Mouse (Mus musculus): ENCODE data around the gene Mical2. TPM values are rescaled to one million over a fixed set of nuclear protein-coding genes. Genes with fewer than 3 reads are reported as not detected.
A peak's percentile ranks its signal among the peaks of the same experiment; 100 is the strongest.

Mical2 gene
- polyA plus RNA-seq, 1 experiment from 2014 or later: 4.0 TPM

GRCm38 (mm10) chr7:112320052-112320730, 94.5 kb downstream of the Mical2 start:
- no peak overlapping the region for H3K27ac ChIP-seq
- no peaks in the 10 kb centered on the region for H3K36me3 ChIP-seq (ENCODE audit: inconsistent target)
- H3K79me2 ChIP-seq (ENCODE audit: inconsistent target): no peaks in the 10 kb centered on the region
- H3K4me3 ChIP-seq (ENCODE audit: inconsistent target): no peak overlapping the region
- 100% methylated on average over 3 of the region's 3 CpGs for WGBS (ENCODE audit: missing documents)

DNA sequence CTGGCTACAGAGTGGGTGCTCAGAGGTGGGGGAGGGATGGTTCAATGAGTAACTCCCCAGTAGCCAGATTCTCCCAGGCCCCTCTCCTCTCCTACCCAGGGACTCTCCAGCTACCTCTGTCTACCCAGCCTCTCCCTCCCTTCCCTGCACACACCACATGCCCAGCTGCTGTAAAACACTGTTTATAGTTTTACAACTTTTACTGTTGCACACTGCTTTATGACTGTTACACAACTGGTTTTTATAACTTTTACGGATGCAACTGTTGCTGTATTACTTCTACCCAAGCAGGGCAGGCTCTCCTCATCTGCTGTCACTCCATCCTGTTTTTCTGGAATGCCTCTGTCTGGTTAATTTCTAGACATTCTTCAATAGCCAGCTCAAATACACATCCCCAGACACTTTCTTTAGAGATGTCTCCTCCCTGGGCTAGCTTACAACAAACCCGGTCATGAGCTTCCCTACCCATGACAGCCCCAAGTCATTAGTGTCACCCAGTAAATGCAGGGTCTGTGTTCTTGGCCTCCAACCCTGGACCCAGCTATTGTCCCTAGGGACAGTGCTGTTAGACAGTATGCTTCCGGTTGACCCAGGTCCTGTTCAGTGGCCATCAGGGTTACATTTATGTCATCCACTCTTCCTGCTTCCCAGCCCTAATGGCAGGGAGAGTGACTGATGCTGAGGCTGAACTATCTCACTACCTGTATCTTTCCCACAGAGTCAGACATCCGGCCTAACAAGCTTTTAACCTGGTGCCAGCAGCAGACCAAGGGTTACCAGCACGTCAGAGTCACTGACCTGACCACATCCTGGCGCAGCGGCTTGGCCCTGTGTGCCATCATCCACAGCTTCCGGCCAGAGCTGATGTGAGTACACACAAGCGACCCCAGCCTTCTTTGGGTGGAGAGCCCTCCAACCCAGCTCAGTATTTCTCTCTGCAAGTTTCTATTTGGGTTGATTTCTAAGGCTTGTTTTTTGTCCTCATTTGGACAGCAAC, 96.4 kb downstream of the Mical2 start:
- WGBS (ENCODE audit: missing documents): 46% methylated on average over 9 of the region's 9 CpGs
- H3K4me3 ChIP-seq (ENCODE audit: inconsistent target): no peak overlapping the region
- H3K36me3 ChIP-seq (ENCODE audit: inconsistent target): no peaks in the 10 kb centered on the region
- no peaks in the 10 kb centered on the region for H3K79me2 ChIP-seq (ENCODE audit: inconsistent target)
- no peak overlapping the region for H3K27ac ChIP-seq

DNA sequence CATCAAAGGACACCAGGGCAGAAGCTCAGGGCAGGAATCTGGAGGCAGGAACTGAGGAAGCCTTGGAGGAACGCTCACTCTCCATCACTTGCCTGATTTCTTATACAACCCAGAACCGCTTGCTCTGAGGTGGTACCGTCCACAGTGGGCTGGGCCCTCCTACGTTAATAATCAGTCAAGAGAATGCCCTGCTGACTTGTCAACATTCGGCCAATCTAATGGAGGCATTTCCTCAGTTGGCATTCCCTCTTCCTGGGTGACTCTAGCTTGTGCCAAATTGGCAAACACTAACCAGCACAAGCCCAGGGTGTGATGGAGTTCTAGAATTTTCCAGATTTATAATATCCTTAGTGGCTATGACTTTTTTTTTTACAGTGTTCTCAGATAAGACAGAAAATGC, 98.9 kb downstream of the Mical2 start:
- 98% methylated on average over 5 of the region's 5 CpGs for WGBS (ENCODE audit: missing documents)
- no peaks in the 10 kb centered on the region for H3K36me3 ChIP-seq (ENCODE audit: inconsistent target)
- H3K27ac ChIP-seq: no peak overlapping the region

DNA sequence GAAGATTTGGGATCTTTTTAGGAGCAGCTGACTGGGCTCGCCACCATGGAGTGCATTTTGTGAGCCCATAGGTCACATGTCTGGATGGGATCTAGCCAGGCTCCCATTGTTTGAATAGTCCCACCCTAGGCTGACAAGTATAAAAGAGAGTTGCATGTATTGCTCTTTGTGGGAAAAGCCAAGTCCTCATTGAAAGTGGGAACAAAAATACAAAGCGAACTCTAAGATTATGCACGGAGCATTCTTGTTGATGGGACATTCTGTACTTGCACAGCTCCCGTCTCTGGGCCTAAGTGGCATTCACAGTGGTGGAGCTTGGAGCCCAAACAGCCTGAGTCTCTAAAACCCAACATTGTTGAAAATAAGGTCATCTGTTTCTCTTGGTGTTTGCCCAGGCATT, 101.2 kb downstream of the Mical2 start:
- Histone ChIP-seq H3K4me3 (ENCODE audit: inconsistent target) (no peak overlapping the region), H3K79me2 (ENCODE audit: inconsistent target) (no peaks in the 10 kb centered on the region), H3K36me3 (ENCODE audit: inconsistent target) (no peaks in the 10 kb centered on the region), H3K27ac (no peak overlapping the region)
- 92% methylated on average over 4 of the region's 4 CpGs for WGBS (ENCODE audit: missing documents)

More for the DNA sequence above, 98.9 kb downstream of the Mical2 start:
- Histone ChIP-seq H3K4me3 (ENCODE audit: inconsistent target) (no peak overlapping the region), H3K79me2 (ENCODE audit: inconsistent target) (no peaks in the 10 kb centered on the region)

- 8% methylated on average over 1 of the region's 1 CpGs for WGBS (ENCODE audit: missing documents)
- Histone ChIP-seq H3K27ac (no peak overlapping the region), H3K4me3 (ENCODE audit: inconsistent target) (no peak overlapping the region), H3K36me3 (ENCODE audit: inconsistent target) (no peaks in the 10 kb centered on the region), H3K79me2 (ENCODE audit: inconsistent target) (no peaks in the 10 kb centered on the region)
Measured at GRCm38 (mm10) chr7:112328969-112329368, 103.3 kb downstream of the Mical2 start.

- Histone ChIP-seq H3K79me2 (ENCODE audit: inconsistent target) (no peaks in the 10 kb centered on the region), H3K4me3 (ENCODE audit: inconsistent target) (no peak overlapping the region), H3K36me3 (ENCODE audit: inconsistent target) (no peaks in the 10 kb centered on the region), H3K27ac (no peak overlapping the region)
- WGBS (ENCODE audit: missing documents): 87% methylated on average over 7 of the region's 7 CpGs
Measured at GRCm38 (mm10) chr7:112329496-112329895, 103.8 kb downstream of the Mical2 start.

GRCm38 (mm10) chr7:112330935-112331334, 105.3 kb downstream of the Mical2 start:
- H3K79me2 ChIP-seq (ENCODE audit: inconsistent target): no peaks in the 10 kb centered on the region
- no peaks in the 10 kb centered on the region for H3K36me3 ChIP-seq (ENCODE audit: inconsistent target)
- no peak overlapping the region for H3K4me3 ChIP-seq (ENCODE audit: inconsistent target)
- WGBS (ENCODE audit: missing documents): 92% methylated on average over 8 of the region's 8 CpGs
- no peak overlapping the region for H3K27ac ChIP-seq

GRCm38 (mm10) chr7:112331804-112332203, 106.1 kb downstream of the Mical2 start:
- H3K27ac ChIP-seq: peak overlapping the region; percentile 66

DNA sequence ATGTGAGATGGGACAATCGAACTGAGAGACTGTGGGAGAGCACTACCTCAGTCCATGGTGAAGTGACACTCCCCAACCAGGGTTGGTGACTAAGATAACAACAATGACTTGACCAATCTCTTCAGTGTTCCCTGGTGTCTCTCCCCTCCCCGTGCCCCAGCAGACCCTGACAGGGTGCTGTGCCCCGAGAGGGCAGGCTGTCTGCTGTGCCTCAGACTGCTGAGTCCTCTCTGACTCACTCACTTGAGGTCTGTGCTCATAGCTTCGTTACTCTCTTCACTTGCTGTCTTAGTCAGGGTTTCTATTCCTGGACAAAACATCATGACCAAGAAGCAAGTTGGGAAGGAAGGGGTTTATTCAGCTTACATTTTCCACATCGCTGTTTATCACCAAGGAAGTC, 106.8 kb downstream of the Mical2 start:
- H3K27ac ChIP-seq: peak overlapping the region; percentile 66
- 53% methylated on average over 5 of the region's 5 CpGs for whole genome bisulfite sequencing (ENCODE audit: missing documents)

More at GRCm38 (mm10) chr7:112331804-112332203, 106.1 kb downstream of the Mical2 start:
- WGBS (ENCODE audit: missing documents): 94% methylated on average over 8 of the region's 8 CpGs
- Histone ChIP-seq H3K79me2 (ENCODE audit: inconsistent target) (no peaks in the 10 kb centered on the region), H3K36me3 (ENCODE audit: inconsistent target) (no peaks in the 10 kb centered on the region), H3K4me3 (ENCODE audit: inconsistent target) (no peak overlapping the region)

DNA sequence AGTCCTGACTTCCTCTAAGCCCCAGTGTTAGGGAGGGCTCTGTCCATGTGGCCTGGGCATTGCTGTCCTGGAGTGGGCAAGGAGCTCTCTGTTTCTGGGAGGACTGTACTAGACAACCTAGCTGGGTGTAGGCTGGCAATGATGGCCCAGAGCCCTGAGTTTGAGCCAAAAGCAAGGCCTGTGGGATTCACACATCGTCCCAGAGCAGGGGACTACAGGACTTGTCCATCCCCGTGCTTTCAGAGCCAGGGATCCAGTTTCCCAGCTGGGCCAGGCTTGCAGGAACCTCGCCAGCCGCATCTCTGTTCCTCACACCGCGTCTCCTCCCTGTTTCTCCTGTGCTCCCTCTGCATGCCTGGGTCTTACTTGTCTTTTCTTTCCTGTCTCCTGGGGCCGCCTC, 107.7 kb downstream of the Mical2 start:
- H3K4me3 ChIP-seq (ENCODE audit: inconsistent target): no peak overlapping the region
- peak overlapping the region; percentile 66 for H3K27ac ChIP-seq
- H3K36me3 ChIP-seq (ENCODE audit: inconsistent target): no peaks in the 10 kb centered on the region
- H3K79me2 ChIP-seq (ENCODE audit: inconsistent target): no peaks in the 10 kb centered on the region
- WGBS (ENCODE audit: missing documents): 92% methylated on average over 7 of the region's 7 CpGs

More for the DNA sequence above, 106.8 kb downstream of the Mical2 start:
- Histone ChIP-seq H3K36me3 (ENCODE audit: inconsistent target) (no peaks in the 10 kb centered on the region), H3K4me3 (ENCODE audit: inconsistent target) (no peak overlapping the region), H3K79me2 (ENCODE audit: inconsistent target) (no peaks in the 10 kb centered on the region)

- H3K27ac ChIP-seq: no peak overlapping the region
- no peaks in the 10 kb centered on the region for H3K79me2 ChIP-seq (ENCODE audit: inconsistent target)
- no peak overlapping the region for H3K4me3 ChIP-seq (ENCODE audit: inconsistent target)
- no peaks in the 10 kb centered on the region for H3K36me3 ChIP-seq (ENCODE audit: inconsistent target)
- WGBS (ENCODE audit: missing documents): 94% methylated on average over 6 of the region's 6 CpGs
Measured at GRCm38 (mm10) chr7:112336213-112336631, 110.6 kb downstream of the Mical2 start.

DNA sequence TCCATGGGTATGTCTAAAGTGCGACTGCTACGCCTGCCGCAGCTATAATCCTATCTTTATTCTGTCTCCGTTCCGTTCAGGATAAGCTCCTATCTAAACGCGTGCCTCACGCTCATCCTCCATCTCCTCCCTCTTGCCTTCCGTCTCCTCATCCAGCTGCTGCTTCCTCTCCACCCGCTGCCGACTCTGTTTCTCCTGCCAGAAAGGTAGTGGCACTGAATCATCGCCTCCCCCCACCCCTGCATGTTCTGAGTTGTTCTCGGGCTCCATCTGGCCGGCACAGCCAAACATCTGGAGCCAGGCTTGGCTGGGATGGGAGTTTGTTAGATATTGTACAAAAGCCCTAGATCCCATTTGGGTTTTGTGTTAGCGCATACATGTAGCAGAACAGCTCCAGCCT, 111.1 kb downstream of the Mical2 start:
- H3K27ac ChIP-seq: no peak overlapping the region
- H3K79me2 ChIP-seq (ENCODE audit: inconsistent target): no peaks in the 10 kb centered on the region
- no peaks in the 10 kb centered on the region for H3K36me3 ChIP-seq (ENCODE audit: inconsistent target)
- no peak overlapping the region for H3K4me3 ChIP-seq (ENCODE audit: inconsistent target)
- whole genome bisulfite sequencing (ENCODE audit: missing documents): 96% methylated on average over 15 of the region's 15 CpGs

GRCm38 (mm10) chr7:112337736-112338135, 112.1 kb downstream of the Mical2 start:
- H3K36me3 ChIP-seq (ENCODE audit: inconsistent target): no peaks in the 10 kb centered on the region
- WGBS (ENCODE audit: missing documents): 92% methylated on average over 5 of the region's 5 CpGs
- no peak overlapping the region for H3K4me3 ChIP-seq (ENCODE audit: inconsistent target)
- no peaks in the 10 kb centered on the region for H3K79me2 ChIP-seq (ENCODE audit: inconsistent target)
- no peak overlapping the region for H3K27ac ChIP-seq

DNA sequence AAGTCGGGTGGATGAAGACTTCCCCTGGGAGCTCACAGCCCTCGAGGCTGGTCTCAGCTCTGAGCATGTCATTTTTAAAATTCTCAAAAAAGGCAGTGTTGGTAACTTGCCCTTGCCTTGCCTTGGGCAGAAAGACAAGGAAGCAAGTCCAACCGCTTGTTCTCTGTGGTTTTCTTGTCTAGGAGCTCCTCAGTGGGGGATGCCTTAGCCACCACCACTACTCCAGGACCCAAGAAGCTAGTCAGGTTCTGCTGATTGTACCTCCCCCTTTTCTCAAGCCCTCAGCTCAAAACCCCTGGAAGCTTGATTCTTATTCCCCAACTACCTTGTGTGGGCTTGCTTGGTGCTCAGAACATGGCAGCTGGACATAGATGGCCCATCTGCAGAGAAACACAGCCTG, 115.4 kb downstream of the Mical2 start:
- WGBS (ENCODE audit: missing documents): 27% methylated on average over 3 of the region's 3 CpGs
- no peaks in the 10 kb centered on the region for H3K79me2 ChIP-seq (ENCODE audit: inconsistent target)
- H3K36me3 ChIP-seq (ENCODE audit: inconsistent target): no peaks in the 10 kb centered on the region
- H3K27ac ChIP-seq: no peak overlapping the region
- no peak overlapping the region for H3K4me3 ChIP-seq (ENCODE audit: inconsistent target)

DNA sequence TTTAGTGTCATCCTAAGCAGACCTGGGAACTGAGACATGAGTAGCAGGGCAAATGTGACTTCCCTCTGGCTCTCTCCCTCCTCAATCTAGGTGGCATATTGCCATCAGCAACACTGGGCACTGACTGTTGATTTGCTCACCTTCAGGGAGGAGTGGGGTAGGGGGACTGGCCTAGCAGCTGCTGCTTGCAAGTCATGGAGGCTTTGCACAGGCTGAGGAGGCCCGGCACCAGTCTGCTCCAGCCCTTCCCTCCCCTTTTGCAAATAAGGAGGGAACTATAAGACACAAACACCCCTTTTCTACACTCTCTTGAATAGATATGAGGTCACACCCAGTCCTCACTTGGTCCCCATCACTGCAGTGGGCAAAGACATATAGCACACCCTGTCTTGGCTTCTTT, 120.0 kb downstream of the Mical2 start:
- H3K79me2 ChIP-seq (ENCODE audit: inconsistent target): no peaks in the 10 kb centered on the region
- 89% methylated on average over 1 of the region's 1 CpGs for WGBS (ENCODE audit: missing documents)
- H3K27ac ChIP-seq: no peak overlapping the region
- H3K4me3 ChIP-seq (ENCODE audit: inconsistent target): no peak overlapping the region
- no peaks in the 10 kb centered on the region for H3K36me3 ChIP-seq (ENCODE audit: inconsistent target)
